Mouse (Mus musculus) erythroblast, embryonic 14.5 days (primary cell): ENCODE results near the gene P4ha3. TPM values are rescaled to one million over a fixed set of nuclear protein-coding genes. Genes with fewer than 3 reads are reported as not detected.

Experiments used
- H3K27me3 ChIP-seq: 2 replicates; pipeline ENCODE4 v1.6.1; 2012; ENCODE audit warnings: inconsistent platforms; ENCODE audit not compliant: control insufficient read depth
- H3K36me3 ChIP-seq: 2 replicates; pipeline ENCODE4 v1.6.1; 2012; ENCODE audit warnings: mild to moderate bottlenecking, inconsistent platforms; ENCODE audit not compliant: control insufficient read depth
- H3K4me1 ChIP-seq: 2 replicates; pipeline ENCODE4 v1.6.1; 2012; ENCODE audit warnings: inconsistent platforms; ENCODE audit not compliant: control insufficient read depth
- H3K4me3 ChIP-seq: replicated peaks from 2 replicates; pipeline ENCODE3; 2012; ENCODE audit warnings: moderate library complexity, mild to moderate bottlenecking, inconsistent platforms
- H3K9me3 ChIP-seq: 2 replicates; pipeline ENCODE4 v1.6.1; 2012; ENCODE audit warnings: low read length, inconsistent platforms, mixed read lengths; ENCODE audit not compliant: control insufficient read depth
- GATA1 ChIP-seq: IDR thresholded peaks from 2 replicates; pipeline ENCODE4 v1.6.1; 2012; ENCODE audit warnings: low read length, inconsistent platforms, mixed read lengths
- TAL1 ChIP-seq: IDR thresholded peaks from 3 replicates; pipeline ENCODE4 v1.6.1; 2012; ENCODE audit warnings: low read length, inconsistent platforms, mixed read lengths
- polyA plus RNA-seq: library from polyadenylated mRNA; stranded (reverse); fragments of >175 nt; gene quantifications from 2 replicates; pipeline ENCODE4 v1.2.3, GENCODE M21; 2012

P4ha3 gene
- polyA plus RNA-seq, 1 experiment, result not detected

DNA sequence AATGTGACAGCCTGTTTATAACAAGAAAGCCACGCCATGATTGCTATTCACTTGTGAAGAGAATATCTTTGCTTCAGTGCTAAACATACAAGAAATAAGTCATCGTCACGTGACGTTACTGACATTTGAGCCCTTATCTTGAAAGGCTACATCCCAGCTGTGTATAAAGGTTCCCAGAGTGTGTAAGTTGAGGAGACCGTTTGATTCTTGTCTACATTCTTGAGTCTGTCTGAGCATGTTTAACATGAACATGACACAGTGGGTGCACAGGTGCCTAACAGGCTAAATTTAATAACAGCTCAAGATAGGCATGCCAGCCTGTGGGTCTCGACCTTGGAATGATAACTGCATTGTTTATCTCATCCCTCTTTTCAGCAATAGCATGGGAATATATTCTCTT, 10.8 kb upstream of the P4ha3 start:
- Histone ChIP-seq H3K4me3 (no peak overlapping the region), H3K4me1 (no peaks in the 10 kb centered on the region), H3K9me3 (no peaks in the 10 kb centered on the region), H3K36me3 (peaks cover 18% of the 10 kb centered on the region), H3K27me3 (no peaks in the 10 kb centered on the region)
- no peak for TF ChIP-seq GATA1
- TF ChIP-seq TAL1, result no peak

DNA sequence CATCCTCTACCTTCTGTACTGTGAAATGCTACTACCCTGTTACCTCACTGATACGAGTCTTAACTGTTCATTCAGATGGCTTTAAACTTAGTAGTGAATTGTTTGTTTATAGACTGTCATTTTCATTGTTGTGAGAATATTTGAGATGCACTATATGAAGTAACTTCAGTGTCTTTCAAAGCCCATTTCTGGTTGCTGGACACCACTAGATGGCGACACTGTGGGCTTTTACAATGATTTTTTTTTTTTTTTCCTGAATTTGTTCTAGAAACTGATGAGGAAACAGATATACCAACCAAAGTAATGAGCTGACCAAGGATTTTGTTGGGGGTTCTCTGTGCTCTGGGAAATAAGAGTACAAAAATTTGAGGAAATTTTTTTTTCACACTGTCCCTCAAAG, 8.9 kb upstream of the P4ha3 start:
- Histone ChIP-seq H3K27me3 (peaks cover 4% of the 10 kb centered on the region), H3K9me3 (no peaks in the 10 kb centered on the region), H3K36me3 (peaks cover 11% of the 10 kb centered on the region), H3K4me1 (no peaks in the 10 kb centered on the region), H3K4me3 (no peak overlapping the region)
- TF ChIP-seq GATA1 (no peak), TAL1 (no peak)

DNA sequence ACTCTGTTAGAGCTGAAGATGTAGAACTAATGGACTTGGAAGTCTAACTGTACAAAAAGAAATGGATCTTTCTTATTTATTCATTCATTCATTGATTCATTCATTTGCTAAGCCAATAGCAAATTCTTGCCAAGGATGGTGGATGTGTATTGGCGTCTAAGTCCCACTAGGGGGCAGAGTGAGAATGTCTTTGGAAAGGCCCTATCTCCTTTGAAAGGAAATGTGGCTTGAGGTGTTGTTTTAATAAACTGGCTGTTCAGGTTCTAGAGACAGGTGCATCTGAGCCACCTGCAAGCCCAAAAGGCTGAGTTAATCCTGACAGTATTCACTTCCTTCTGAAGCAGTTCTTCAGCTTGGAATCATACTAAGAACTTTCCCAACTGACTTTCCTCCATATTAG, 5.5 kb upstream of the P4ha3 start:
- Histone ChIP-seq H3K36me3 (no peaks in the 10 kb centered on the region), H3K4me3 (no peak overlapping the region), H3K9me3 (no peaks in the 10 kb centered on the region), H3K4me1 (no peaks in the 10 kb centered on the region), H3K27me3 (peaks cover 35% of the 10 kb centered on the region)
- TF ChIP-seq TAL1, result no peak
- TF ChIP-seq GATA1, result no peak

DNA sequence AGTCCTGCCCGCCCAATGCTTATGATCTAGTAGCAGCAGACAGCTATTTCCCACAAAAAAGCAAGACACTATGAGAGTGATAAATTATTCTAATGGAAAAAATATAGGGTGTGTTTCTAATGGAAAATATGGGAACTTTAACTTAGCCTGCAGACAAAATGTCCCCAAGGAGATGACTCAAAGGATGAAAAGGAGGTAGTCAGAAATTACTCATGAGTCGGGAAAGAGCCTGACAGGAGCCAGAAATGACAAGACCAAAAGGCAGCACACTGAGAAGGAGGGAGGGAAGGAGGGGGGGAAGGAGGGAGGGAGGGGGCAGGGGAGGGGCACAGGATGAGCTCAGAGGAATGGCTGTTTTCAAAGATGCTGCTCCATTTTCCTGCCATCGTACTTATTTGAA, 3.7 kb upstream of the P4ha3 start:
- Histone ChIP-seq H3K9me3 (no peaks in the 10 kb centered on the region; the same call in 1 of the 2 replicates), H3K27me3 (peaks cover 53% of the 10 kb centered on the region), H3K4me3 (no peak overlapping the region), H3K4me1 (0 out of 2 replicates have a peak, but pooled peaks cover 2% of the 10 kb centered on the region), H3K36me3 (no peaks in the 10 kb centered on the region)
- TF ChIP-seq TAL1 (no peak), GATA1 (no peak)

DNA sequence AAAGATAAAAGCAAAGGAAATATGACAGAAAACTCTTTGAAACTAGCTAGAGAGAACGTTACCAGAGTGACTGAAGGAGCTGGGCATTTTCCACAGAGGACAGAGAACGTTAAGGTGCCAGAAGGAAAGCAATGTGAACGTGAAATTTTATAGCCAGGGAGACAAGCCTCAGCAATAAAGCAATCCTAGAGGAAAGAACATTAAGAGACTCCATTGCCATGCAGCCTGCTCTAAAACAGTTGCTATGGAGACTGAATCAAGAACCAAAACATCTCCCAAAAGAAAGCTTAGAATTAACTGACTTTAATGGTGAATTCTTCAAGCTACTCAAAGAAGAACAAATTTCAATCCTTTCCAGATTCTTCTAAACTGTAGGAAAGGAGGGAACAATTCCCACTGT, 2.0 kb upstream of the P4ha3 start:
- H3K27me3 ChIP-seq, result peaks cover 70% of the 10 kb centered on the region

DNA sequence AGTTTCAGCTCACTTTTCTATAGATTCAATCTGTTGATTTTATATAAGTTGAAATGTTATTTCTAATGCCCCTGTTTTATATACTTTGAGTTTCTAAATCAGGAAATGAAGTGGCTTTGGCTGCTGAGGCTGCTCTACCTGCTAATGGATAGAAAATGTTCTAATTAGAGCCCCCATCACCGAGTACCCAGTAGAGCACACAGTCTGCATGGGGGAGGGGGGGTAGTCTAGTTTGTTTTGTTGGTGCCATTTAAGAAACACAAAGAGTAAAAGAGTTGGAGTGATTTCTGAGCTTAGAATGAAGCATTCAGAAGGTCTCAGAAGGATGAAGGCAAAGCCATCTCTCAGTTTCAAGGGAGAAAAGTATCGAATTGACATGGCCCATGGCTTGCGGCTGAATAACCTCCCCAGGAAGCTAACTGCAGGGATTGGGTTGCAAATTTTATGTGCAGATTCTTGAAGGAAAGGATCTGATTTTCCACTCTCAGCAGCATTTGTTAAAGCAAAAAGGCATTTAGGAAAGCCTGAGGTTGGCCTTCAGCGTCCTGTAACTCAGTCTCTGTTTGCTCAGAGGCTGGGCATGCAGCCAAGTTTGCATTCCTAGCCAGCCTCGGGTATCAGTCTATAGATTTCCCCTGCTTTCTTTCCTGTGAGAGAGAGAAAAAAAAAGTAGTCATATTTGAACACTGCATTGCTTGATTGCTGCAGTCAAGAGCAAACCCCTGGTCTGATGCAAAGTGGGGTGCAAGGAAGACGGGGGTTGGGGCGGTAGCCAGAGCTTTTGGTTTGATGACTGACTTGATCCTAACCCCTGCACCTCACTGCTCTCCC, 2.6 kb downstream of the P4ha3 start:
- Histone ChIP-seq H3K4me3 (no peak overlapping the region), H3K4me1 (0 out of 2 replicates have a peak, but pooled peaks cover 2% of the 10 kb centered on the region), H3K36me3 (no peaks in the 10 kb centered on the region), H3K27me3 (peaks cover 79% of the 10 kb centered on the region), H3K9me3 (peaks cover 5% of the 10 kb centered on the region)
- no peak for TF ChIP-seq TAL1
- no peak for TF ChIP-seq GATA1

More for the DNA sequence above, 2.0 kb upstream of the P4ha3 start:
- H3K4me1 ChIP-seq, result 0 out of 2 replicates have a peak, but pooled peaks cover 2% of the 10 kb centered on the region
- H3K4me3 ChIP-seq, result no peak overlapping the region
- no peaks in the 10 kb centered on the region; the same call in 1 of the 2 replicates for H3K9me3 ChIP-seq
- no peaks in the 10 kb centered on the region for H3K36me3 ChIP-seq
- TF ChIP-seq GATA1 (no peak), TAL1 (no peak)

DNA sequence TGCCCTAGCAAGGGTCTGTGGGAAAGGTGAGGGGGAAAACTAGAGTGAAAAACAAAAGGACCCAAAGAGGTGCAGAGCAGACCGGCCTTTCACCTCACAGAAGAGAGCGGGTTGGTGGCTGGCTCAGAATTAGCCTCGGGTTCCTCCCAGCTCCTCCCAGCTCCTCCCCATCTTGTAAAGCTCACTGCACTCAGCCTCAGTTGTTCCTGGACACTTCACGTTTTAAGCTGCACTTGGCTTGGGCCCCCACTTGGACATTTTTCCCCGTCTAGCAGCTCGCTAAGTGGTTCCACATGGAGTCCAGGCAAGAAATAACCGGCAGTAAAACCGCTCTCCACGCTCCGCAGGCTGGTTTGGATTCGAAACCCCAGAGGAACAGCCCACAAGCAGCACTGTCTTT, 3.3 kb downstream of the P4ha3 start:
- TF ChIP-seq TAL1 (no peak), GATA1 (no peak)
- Histone ChIP-seq H3K4me1 (0 out of 2 replicates have a peak, but pooled peaks cover 2% of the 10 kb centered on the region), H3K36me3 (no peaks in the 10 kb centered on the region), H3K9me3 (peaks cover 5% of the 10 kb centered on the region), H3K4me3 (no peak overlapping the region), H3K27me3 (peaks cover 74% of the 10 kb centered on the region)

DNA sequence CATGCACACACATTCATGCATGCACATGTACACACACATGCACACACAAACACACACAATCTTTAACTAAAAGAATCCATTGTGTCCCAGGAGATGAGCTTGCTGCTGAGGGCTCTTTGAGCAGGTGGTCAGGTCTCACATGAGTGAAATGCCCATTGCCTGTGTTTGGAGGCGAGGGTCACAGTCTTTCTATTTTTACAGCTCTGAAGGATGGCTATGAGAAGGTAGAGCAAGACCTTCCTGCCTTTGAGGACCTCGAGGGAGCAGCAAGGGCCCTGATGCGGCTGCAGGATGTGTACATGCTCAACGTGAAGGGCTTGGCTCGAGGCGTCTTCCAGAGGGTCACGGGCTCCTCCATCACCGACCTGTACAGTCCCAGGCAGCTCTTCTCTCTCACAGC, 8.2 kb downstream of the P4ha3 start:
- peaks cover 5% of the 10 kb centered on the region for H3K9me3 ChIP-seq
- H3K4me3 ChIP-seq, result no peak overlapping the region
- H3K4me1 ChIP-seq, result no peaks in the 10 kb centered on the region
- peaks cover 30% of the 10 kb centered on the region for H3K27me3 ChIP-seq
- TF ChIP-seq TAL1 (no peak), GATA1 (no peak)
- no peaks in the 10 kb centered on the region for H3K36me3 ChIP-seq

DNA sequence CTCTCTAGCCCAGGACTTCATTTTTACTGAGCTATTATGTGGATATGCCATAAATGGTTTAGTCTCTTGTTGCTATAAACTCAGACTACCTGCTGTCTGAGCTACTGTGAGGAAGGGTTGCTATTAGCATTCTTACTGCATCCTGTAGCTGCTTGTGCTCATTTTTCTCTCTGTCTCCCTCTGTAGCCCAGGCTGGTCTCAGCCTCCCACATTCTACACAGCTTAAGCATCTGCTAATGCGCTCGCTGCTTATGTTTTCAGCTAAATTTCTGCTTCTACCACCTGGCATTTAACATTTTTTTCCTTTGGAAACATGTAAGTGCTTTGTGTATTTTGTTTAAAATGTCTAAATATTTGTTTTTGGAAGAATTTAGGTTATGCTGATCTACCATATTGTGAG, 10.4 kb downstream of the P4ha3 start:
- TF ChIP-seq TAL1 (no peak), GATA1 (no peak)
- H3K9me3 ChIP-seq, result peaks cover 2% of the 10 kb centered on the region; the same call in 1 of the 2 replicates
- peaks cover 10% of the 10 kb centered on the region for H3K27me3 ChIP-seq
- no peaks in the 10 kb centered on the region for H3K36me3 ChIP-seq
- no peak overlapping the region for H3K4me3 ChIP-seq
- H3K4me1 ChIP-seq, result no peaks in the 10 kb centered on the region

DNA sequence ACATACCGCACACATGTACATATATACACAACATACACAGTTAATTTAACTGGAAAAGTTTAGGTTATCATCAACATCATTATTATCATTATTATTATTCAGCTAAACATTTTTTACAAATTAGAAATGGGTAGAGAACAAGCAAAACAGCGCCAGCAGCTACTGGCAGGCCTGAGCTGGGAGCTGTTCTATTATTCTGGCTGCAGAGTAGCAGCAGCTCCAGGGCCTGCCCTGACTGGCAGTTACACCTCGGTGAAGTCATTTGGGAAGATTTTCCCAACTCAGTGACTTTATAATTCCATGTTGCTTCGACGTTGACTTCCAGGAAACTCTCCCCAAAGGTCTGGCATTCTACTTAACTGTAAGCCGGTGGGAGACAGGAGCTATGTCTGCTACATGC, 11.4 kb downstream of the P4ha3 start:
- H3K4me1 ChIP-seq, result no peaks in the 10 kb centered on the region
- no peaks in the 10 kb centered on the region for H3K36me3 ChIP-seq
- TF ChIP-seq TAL1 (no peak), GATA1 (no peak)
- no peaks in the 10 kb centered on the region for H3K9me3 ChIP-seq
- H3K4me3 ChIP-seq, result no peak overlapping the region
- peaks cover 7% of the 10 kb centered on the region; the same call in 1 of the 2 replicates for H3K27me3 ChIP-seq
